Mouse (Mus musculus) C2C12 (cell line): Measurements from ENCODE around the gene Afg1l. TPM values are rescaled to one million over a fixed set of nuclear protein-coding genes. Genes with fewer than 3 reads are reported as not detected.

ENCODE experiments used
- H3K27me3 ChIP-seq: one replicate; pipeline ENCODE4 v1.6.1; 2011; ENCODE audit not compliant: control insufficient read depth, insufficient read depth, insufficient read length
- H3K36me3 ChIP-seq: one replicate; pipeline ENCODE4 v1.6.1; 2011; ENCODE audit not compliant: control insufficient read depth, insufficient read depth
- H3K4me3 ChIP-seq: one replicate; pipeline ENCODE4 v1.5.1; 2011; ENCODE audit warnings: mild to moderate bottlenecking, control low read depth; ENCODE audit not compliant: poor library complexity, insufficient read depth, severe bottlenecking
- H3K79me2 ChIP-seq: one replicate; pipeline ENCODE4 v1.6.1; 2011; ENCODE audit not compliant: control insufficient read depth, insufficient read depth
- H3K79me3 ChIP-seq: one replicate; pipeline ENCODE4 v1.6.1; 2011; ENCODE audit warnings: low read depth, control low read depth
- H3ac ChIP-seq: one replicate; pipeline ENCODE3; 2011; ENCODE audit warnings: low read depth; ENCODE audit not compliant: control insufficient read depth, insufficient read length
- CEBPB ChIP-seq: IDR thresholded peaks from one replicate; pipeline ENCODE4 v1.6.1; 2011; ENCODE audit warnings: low read depth, mild to moderate bottlenecking, control low read depth, moderate library complexity
- CTCF ChIP-seq: IDR thresholded peaks from one replicate; pipeline ENCODE4 v1.5.1; 2011; ENCODE audit not compliant: control insufficient read depth, insufficient read depth, insufficient read length
- FOSL1 ChIP-seq: IDR thresholded peaks from one replicate; pipeline ENCODE4 v1.8.0; 2011; ENCODE audit warnings: mild to moderate bottlenecking, low read length; ENCODE audit not compliant: poor library complexity, insufficient read depth, severe bottlenecking
- MAX ChIP-seq: IDR thresholded peaks from one replicate; pipeline ENCODE4 v1.6.1; 2011; ENCODE audit warnings: mild to moderate bottlenecking, control low read depth
- MYOD1 ChIP-seq: IDR thresholded peaks from one replicate; pipeline ENCODE4 v1.6.1; 2011; ENCODE audit warnings: low read depth; ENCODE audit not compliant: control insufficient read depth, insufficient read length
- MYOG ChIP-seq: IDR thresholded peaks from one replicate; pipeline ENCODE4 v1.6.1; 2011; ENCODE audit not compliant: control insufficient read depth, insufficient read length; ENCODE audit errors: extremely low read depth
- USF1 ChIP-seq: IDR thresholded peaks from one replicate; pipeline ENCODE4 v1.6.1; 2011; ENCODE audit warnings: low read depth, mild to moderate bottlenecking, control low read depth, moderate library complexity
- polyA plus RNA-seq: library from polyadenylated mRNA; unstranded; fragments of >200 nt; fragmentation: generic; extraction: Trizol; gene quantifications from one replicate; pipeline ENCODE4 v1.2.1, GENCODE M21; 2012; ENCODE audit warnings: missing spikeins

Gene Afg1l
- polyA plus RNA-seq, 1 experiment: 4.7 TPM

DNA sequence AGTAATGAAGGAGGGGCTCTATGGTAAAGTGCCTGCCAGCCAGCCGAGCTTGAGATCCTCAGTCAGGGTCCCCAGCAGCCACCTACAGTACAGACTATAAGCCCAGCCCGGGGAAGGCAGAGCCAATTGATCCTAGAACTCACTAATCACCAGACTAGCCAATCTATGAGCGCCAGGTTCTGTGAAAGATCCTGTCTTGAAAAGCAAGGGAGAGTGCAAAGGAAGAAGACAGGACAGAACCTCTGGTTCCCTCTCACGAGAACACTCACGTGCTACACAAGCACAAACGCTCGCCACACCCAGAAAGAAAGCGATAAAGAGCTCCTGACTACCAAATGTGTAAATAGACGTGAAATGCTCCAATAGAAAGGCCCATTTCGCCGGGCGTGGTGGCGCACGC lies 13.6 kb downstream of the Afg1l start:
- H3K27me3 ChIP-seq: no peaks in the 10 kb centered on the region
- no peaks in the 10 kb centered on the region for H3K36me3 ChIP-seq
- TF ChIP-seq CTCF (no peak), MAX (no peak), MYOD1 (no peak), MYOG (no peak), USF1 (no peak), FOSL1 (no peak), CEBPB (no peak)
- H3K79me2 ChIP-seq: no peaks in the 10 kb centered on the region
- peaks cover 3% of the 10 kb centered on the region for H3K79me3 ChIP-seq
- H3ac ChIP-seq: no peak overlapping the region
- no peak overlapping the region for H3K4me3 ChIP-seq

DNA sequence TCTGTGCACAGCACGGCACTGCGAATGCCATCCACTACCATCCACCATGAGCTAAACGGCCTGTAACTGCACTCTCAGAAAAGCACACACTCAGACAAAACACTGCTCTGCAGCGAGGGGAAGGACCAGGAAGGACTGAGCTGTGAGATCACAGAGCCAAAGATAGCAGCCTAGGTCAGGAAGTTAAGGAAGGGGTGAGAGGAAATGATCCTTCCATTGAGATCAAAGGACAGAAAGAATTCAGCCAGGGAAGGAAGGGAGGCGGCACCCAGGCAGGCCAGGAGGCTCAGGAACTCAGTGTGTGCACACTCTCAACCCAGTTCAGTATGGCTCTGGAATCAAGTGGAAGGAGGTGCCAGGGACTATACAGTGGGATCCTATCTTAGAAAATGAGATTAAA lies 14.1 kb downstream of the Afg1l start:
- H3ac ChIP-seq: no peak overlapping the region
- H3K27me3 ChIP-seq: no peaks in the 10 kb centered on the region
- no peaks in the 10 kb centered on the region for H3K36me3 ChIP-seq
- H3K79me3 ChIP-seq: peaks cover 3% of the 10 kb centered on the region
- H3K79me2 ChIP-seq: no peaks in the 10 kb centered on the region
- no peak overlapping the region for H3K4me3 ChIP-seq
- TF ChIP-seq CTCF (no peak), MYOG (no peak), CEBPB (no peak), MAX (no peak), FOSL1 (no peak), MYOD1 (no peak), USF1 (no peak)

DNA sequence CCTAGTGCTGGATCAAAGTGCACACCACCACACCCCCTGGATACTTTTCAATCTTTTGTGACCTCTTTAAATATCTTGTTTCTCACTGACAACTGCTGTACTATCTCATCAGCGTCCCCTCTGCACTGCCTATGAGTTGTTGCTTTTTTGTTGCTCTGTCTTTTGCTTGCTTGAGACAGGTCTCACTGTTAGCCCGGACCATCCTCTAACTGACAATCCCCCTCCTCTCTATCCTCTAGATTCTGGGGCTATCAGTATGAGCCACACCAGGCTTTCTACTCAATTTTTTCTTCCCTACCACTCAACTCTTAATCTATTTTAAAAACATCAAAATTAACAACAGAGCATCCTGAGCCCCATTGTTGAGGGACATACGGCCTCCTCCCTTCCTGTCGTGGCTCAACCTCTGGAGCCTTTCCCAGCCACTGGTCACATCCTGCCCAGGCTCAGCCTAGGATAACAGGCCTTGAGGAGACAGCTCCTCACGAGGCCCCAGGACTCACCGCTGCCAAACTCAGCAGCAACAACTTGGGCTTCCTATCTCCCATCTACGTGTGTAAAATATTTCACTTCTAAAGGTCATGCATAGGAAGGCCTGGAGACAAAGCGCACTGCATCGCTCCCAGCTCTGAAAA lies 20.7 kb downstream of the Afg1l start:
- no peaks in the 10 kb centered on the region for H3K27me3 ChIP-seq

DNA sequence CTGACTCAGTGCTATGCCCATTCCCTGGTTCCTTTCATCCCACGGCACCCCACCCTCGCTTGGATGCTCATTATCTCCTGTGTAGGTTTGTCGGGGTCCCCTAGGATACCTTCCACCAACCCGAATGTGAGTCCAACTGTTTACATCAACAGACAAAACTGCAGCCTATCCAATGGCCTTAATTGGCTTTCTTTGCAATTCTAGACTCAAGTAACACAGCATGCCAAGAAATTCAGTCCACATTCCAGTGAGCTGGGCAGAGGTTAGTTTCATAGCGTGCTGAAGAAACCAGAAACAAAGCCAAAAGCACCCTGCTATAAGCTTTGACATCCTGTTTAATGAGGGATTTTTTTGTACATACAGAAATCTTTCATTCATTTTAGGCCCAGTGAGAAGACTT lies 22.4 kb downstream of the Afg1l start:
- no peaks in the 10 kb centered on the region for H3K27me3 ChIP-seq
- no peak overlapping the region for H3K4me3 ChIP-seq
- TF ChIP-seq USF1 (no peak), CTCF (no peak), MYOD1 (no peak), CEBPB (no peak), MAX (no peak), MYOG (no peak), FOSL1 (no peak)
- H3K79me3 ChIP-seq: no peaks in the 10 kb centered on the region
- H3ac ChIP-seq: no peak overlapping the region
- peaks cover 4% of the 10 kb centered on the region for H3K36me3 ChIP-seq
- no peaks in the 10 kb centered on the region for H3K79me2 ChIP-seq

More for the DNA sequence above, 20.7 kb downstream of the Afg1l start:
- Histone ChIP-seq H3K79me2 (no peaks in the 10 kb centered on the region), H3K36me3 (peaks cover 2% of the 10 kb centered on the region), H3ac (no peak overlapping the region), H3K4me3 (no peak overlapping the region), H3K79me3 (no peaks in the 10 kb centered on the region)
- no peak for TF ChIP-seq MAX
- no peak for TF ChIP-seq CTCF
- TF ChIP-seq FOSL1: no peak
- TF ChIP-seq MYOD1: no peak
- no peak for TF ChIP-seq CEBPB
- TF ChIP-seq USF1: no peak

DNA sequence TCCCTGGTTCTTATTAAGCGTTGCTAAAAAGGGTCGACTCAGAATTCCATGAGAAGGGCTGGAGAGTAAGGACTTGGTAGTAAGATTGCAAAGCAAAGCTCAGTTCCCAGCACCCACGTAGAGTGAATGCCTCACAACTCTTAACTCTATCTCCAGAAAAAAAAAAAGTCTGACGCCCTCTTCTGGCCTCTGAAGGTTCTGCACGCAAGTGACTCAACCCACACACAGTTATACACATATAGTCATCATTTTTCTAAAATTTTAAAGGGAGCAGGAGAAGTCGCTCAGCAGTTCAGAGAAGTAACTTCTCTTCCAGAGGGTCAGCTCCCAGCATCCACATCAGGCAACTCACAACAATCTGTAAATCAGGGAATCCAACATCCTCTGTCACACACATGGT lies 23.7 kb downstream of the Afg1l start:
- H3K79me3 ChIP-seq: no peaks in the 10 kb centered on the region
- H3K36me3 ChIP-seq: peaks cover 4% of the 10 kb centered on the region
- TF ChIP-seq FOSL1: no peak
- no peak for TF ChIP-seq CEBPB
- no peak for TF ChIP-seq MYOG
- TF ChIP-seq MYOD1: no peak
- no peak for TF ChIP-seq CTCF
- H3K4me3 ChIP-seq: no peak overlapping the region
- no peaks in the 10 kb centered on the region for H3K79me2 ChIP-seq
- H3ac ChIP-seq: no peak overlapping the region
- no peaks in the 10 kb centered on the region for H3K27me3 ChIP-seq

DNA sequence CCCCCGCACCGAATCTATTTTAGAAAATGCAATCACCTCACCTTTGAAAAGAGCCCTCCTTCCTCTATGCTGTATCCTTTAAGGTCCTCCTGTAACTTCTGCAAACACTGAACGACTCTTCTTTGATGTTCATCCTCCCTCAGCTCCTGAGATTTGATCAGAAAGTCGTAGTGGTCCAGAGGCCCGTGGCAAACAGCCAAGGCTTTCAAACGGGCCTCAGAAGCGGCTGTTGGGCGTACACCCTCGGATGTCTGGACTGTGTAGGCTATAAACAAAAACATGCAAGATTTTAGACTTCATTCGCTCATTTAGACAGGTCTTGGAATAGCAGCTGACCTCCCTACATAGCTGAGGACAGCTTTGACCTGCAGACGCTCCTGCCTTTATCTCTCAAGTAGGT lies 24.1 kb downstream of the Afg1l start:
- Histone ChIP-seq H3K27me3 (no peaks in the 10 kb centered on the region), H3K4me3 (no peak overlapping the region), H3K79me3 (no peaks in the 10 kb centered on the region), H3K36me3 (peaks cover 4% of the 10 kb centered on the region), H3K79me2 (no peaks in the 10 kb centered on the region), H3ac (no peak overlapping the region)
- TF ChIP-seq CTCF (no peak), MYOG (no peak), MAX (no peak), MYOD1 (no peak), USF1 (no peak), FOSL1 (no peak), CEBPB (no peak)
